Mouse (Mus musculus) embryo, embryonic 10 days (tissue): ENCODE data around the gene Fzd4.
A peak's percentile ranks its signal among the peaks of the same experiment; 100 is the strongest.

Experiments used
- DNase-seq: peaks from one replicate; pipeline ENCODE4 v3.0.0-alpha.2; 2015; ENCODE audit warnings: low spot score

Gene Fzd4

GRCm38 (mm10) chr7:89427101-89427500, 22.9 kb downstream of the Fzd4 start:
- peak; percentile 32 for DNase-seq

DNA sequence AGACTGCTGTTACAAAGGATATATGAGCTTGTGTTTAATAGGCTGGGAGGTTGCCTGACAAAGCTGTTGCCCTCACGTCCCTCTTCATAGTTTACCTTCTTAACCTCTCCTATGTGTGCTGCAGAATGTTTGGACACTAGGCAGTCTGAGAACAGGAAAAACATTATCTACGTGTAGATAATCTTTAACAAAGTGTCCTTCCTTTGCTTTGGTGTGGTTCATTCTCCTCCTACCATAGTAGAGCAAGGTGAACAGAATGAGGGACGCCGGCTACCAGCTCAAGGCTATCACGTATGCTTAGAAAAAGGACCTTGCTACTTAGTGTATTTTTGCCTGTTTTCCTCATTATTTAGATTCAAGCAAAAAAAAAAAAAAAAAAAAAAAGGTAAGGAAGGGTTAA, 24.6 kb downstream of the Fzd4 start:
- DNase-seq: no peak

- no peak for DNase-seq
Observed at GRCm38 (mm10) chr7:89429326-89429725, 25.2 kb downstream of the Fzd4 start.

- DNase-seq: no peak
Observed at GRCm38 (mm10) chr7:89431185-89431584, 27.0 kb downstream of the Fzd4 start.

DNA sequence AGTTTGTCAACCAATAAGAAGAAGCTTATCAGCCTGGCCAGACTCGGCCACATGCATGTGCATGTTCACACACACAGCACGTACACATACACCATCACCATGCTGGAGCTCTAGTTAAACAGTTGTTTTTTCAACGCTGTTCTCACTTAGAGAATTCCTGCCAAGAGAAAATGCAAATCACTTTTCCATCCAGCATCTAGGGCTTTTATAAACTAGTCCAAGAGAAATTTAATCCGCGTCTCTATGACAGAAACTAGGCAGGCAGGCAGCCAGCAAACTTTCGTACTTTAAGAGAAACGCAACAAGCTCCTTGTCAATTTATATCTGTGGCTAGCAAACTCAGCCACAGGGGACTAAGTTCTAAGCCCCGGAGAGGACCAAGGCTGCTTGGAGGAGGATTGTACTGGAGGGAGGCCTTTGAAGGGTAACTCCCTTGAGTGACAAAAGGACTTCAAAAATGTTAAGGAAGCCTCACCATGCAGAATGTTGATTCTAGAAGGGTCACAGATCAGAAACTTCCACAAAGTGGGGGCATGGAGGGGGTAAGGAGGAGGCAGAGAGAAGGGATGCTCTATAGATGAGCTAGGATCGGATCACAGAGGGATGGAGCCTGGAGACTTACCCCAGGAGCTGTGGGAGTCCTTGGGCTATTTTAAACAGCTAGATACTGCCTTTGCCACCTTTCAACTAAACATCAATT, 29.2 kb downstream of the Fzd4 start:
- no peak for DNase-seq

GRCm38 (mm10) chr7:89433893-89434616, 29.9 kb downstream of the Fzd4 start:
- no peak for DNase-seq

GRCm38 (mm10) chr7:89436404-89436803, 32.2 kb downstream of the Fzd4 start:
- DNase-seq: no peak

- peak; percentile 81 for DNase-seq
Observed at GRCm38 (mm10) chr7:89437589-89437988, 33.4 kb downstream of the Fzd4 start.

- DNase-seq: no peak
Observed at GRCm38 (mm10) chr7:89441291-89441690, 37.1 kb downstream of the Fzd4 start.

- DNase-seq: no peak
Observed at GRCm38 (mm10) chr7:89442242-89442641, 38.1 kb downstream of the Fzd4 start.

DNA sequence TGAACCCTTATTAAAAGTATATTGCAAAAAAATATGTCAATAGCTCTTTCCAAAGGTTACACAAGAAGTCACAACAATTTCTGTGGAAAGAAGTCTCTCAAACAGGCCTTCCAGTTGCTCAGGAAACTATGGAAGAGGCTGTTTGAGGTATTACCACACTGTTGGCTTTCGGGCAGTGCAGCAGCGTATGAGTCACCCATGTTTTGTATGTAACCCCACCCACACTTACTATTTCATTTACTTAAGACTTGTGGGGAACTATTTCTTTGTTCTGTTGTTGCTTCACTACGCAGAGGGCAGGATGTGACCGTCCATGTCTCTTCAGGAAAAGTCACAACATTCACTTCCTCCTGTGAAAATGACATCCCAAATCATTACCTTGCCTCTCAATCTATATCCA, 41.0 kb downstream of the Fzd4 start:
- no peak for DNase-seq

GRCm38 (mm10) chr7:89450312-89450711, 46.2 kb downstream of the Fzd4 start:
- no peak for DNase-seq

DNA sequence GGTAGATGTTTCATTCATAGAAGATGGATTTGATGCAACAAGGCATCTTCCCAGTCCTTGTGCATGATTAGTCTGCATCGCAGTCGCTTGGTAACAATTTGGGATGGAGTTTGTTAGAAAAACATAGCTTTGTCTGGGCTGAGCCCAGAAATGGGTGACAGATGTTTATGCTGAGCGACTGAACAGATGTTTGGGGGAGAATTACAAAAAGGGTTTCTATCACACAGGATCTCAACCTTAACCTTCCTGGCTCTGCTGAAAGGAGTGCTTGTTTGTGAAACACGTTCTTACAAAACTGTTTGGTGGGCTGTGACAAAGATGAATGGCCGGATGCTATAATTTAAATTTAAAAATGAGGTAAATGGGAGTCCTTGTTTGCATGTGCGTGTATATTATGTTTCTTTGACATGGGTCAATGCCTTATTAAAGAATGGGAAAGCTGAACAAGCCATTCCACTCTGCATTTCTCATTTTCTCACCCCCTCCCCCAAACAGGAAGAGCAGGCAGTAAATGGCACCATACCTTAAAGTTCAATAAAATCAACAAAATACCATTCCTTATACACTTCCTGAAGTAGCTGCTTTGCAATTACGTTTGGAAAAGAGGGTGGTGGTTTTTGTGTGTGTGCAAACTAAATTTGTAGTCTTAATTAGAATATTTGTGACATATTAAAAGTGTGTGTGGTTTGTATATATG, 52.4 kb downstream of the Fzd4 start:
- peak; percentile 69 for DNase-seq

- DNase-seq: no peak
Observed at GRCm38 (mm10) chr7:89459691-89460090, 55.5 kb downstream of the Fzd4 start.

- DNase-seq: no peak
Observed at GRCm38 (mm10) chr7:89460911-89461310, 56.8 kb downstream of the Fzd4 start.

DNA sequence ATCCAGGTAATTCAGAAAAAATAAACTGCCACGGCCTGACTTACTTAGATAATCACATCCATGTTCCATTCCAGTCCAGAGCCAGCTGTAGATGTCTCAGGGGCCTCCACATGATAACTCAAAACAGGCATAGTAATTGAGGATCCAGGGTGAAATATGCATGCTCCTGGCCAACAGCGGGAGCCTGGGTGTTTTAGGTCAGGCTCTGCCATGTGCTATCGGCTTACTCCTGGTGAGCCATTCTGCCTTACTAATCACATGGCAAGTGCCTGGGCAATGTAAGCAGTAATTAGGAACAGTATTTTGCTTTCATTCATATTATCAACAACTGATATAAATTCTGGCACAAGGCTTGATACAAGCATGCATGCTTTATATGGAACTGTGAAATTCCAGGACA, 57.2 kb downstream of the Fzd4 start:
- peak; percentile 14 for DNase-seq
